Mouse (Mus musculus): ENCODE results near the gene Hps3. TPM values are rescaled to one million over a fixed set of nuclear protein-coding genes. Genes with fewer than 3 reads are reported as not detected.

The Hps3 gene
- 148 TPM for polyA plus RNA-seq (2015; fragmentation: Illumina TruSeq; extraction: RNeasy Lipid Tissue Mini Kit (QIAGEN cat#74804); ENCODE audit: insufficient read depth, low replicate concordance)

GRCm38 (mm10) chr3:20034719-20035404 lies at the start of gene Hps3:
Gene Hps3, minus strand, starts transcription at chr3:20035315.

GRCm38 (mm10) chr3:20057306-20058196 lies 22.4 kb upstream of the Hps3 start, which contains the start of gene Hltf:
Gene Hltf, plus strand, starts transcription at chr3:20057811.

GRCm38 (mm10) chr3:19956885-19957284 lies 78.2 kb downstream of the Hps3 start, which contains the start of gene Cp:
Gene Cp, plus strand, starts transcription at chr3:19957054.

Other genes starting within 250 kb of the Hps3 start
- 95.6 TPM for gene Cp, start 78.3 kb downstream of the Hps3 start, polyA plus RNA-seq (2015; fragmentation: Illumina TruSeq; extraction: RNeasy Lipid Tissue Mini Kit (QIAGEN cat#74804); ENCODE audit: insufficient read depth, low replicate concordance)
- gene Hltf, start 22.5 kb upstream of the Hps3 start, polyA plus RNA-seq (2015; fragmentation: Illumina TruSeq; extraction: RNeasy Lipid Tissue Mini Kit (QIAGEN cat#74804); ENCODE audit: insufficient read depth, low replicate concordance): 73.5 TPM
- 58.4 TPM for gene Gyg, start 120.0 kb upstream of the Hps3 start, polyA plus RNA-seq (2015; fragmentation: Illumina TruSeq; extraction: RNeasy Lipid Tissue Mini Kit (QIAGEN cat#74804); ENCODE audit: insufficient read depth, low replicate concordance)
- 2.5 TPM for gene Cpa3, start 206.9 kb upstream of the Hps3 start, polyA plus RNA-seq (2015; fragmentation: Illumina TruSeq; extraction: RNeasy Lipid Tissue Mini Kit (QIAGEN cat#74804); ENCODE audit: insufficient read depth, low replicate concordance)
- 5.2 TPM for gene Cpb1, start 240.4 kb upstream of the Hps3 start, polyA plus RNA-seq (2015; fragmentation: Illumina TruSeq; extraction: RNeasy Lipid Tissue Mini Kit (QIAGEN cat#74804); ENCODE audit: insufficient read depth, low replicate concordance)

Measured in spleen, adult 10 weeks (tissue).